Mouse (Mus musculus) liver, adult 2 months (tissue): ENCODE results near the gene Rad51b. TPM values are rescaled to one million over a fixed set of nuclear protein-coding genes. Genes with fewer than 3 reads are reported as not detected.

Experiments used
- DNase-seq: peaks from one replicate; pipeline ENCODE4 v3.0.0-alpha.2; 2011; ENCODE audit warnings: low read depth, low spot score; ENCODE audit errors: extremely low read depth
- H3K27ac ChIP-seq: fragments of 200-500 bp; replicated peaks from 2 replicates; pipeline ENCODE4 v1.5.1; 2012; ENCODE audit warnings: low read depth, mild to moderate bottlenecking, control low read depth, inconsistent platforms, low read length; ENCODE audit not compliant: insufficient read depth
- H3K27me3 ChIP-seq: fragments of 200-500 bp; 2 replicates; pipeline ENCODE4 v1.6.1; 2012; ENCODE audit warnings: mild to moderate bottlenecking, moderate library complexity, low read length, inconsistent platforms; ENCODE audit not compliant: control insufficient read depth, insufficient read depth
- H3K36me3 ChIP-seq: fragments of 200-500 bp; 2 replicates; pipeline ENCODE4 v1.6.1; 2012; ENCODE audit warnings: low read length, inconsistent platforms; ENCODE audit not compliant: control insufficient read depth, insufficient read depth
- H3K4me1 ChIP-seq: fragments of 200-500 bp; 2 replicates; pipeline ENCODE4 v1.6.1; 2011; ENCODE audit warnings: low read length; ENCODE audit not compliant: control insufficient read depth, insufficient read depth
- H3K4me3 ChIP-seq: fragments of 200-500 bp; 2 replicates; pipeline ENCODE4 v1.5.1; 2011; ENCODE audit warnings: low read depth, mild to moderate bottlenecking, control low read depth, low read length, moderate library complexity; ENCODE audit not compliant: insufficient read depth
- H3K79me2 ChIP-seq: fragments of 200-500 bp; 2 replicates; pipeline ENCODE4 v1.6.1; 2012; ENCODE audit warnings: inconsistent platforms, mild to moderate bottlenecking, low read length, moderate library complexity; ENCODE audit not compliant: control insufficient read depth, insufficient read depth
- H3K9ac ChIP-seq: fragments of 200-500 bp; 2 replicates; pipeline ENCODE4 v1.6.1; 2012; ENCODE audit warnings: low read depth, mild to moderate bottlenecking, control low read depth, inconsistent platforms, low read length
- CTCF ChIP-seq: fragments of 200-500 bp; IDR thresholded peaks from 2 replicates; pipeline ENCODE4 v1.5.1; 2011; ENCODE audit warnings: low read depth, low read length, control low read depth
- POLR2A ChIP-seq: fragments of 200-500 bp; IDR thresholded peaks from 2 replicates; pipeline ENCODE4 v1.6.1; 2011; ENCODE audit warnings: low read length, control low read depth; ENCODE audit not compliant: insufficient read depth; ENCODE audit errors: extremely low read depth
- WGBS: fragments of 180-500 bp; shearing (Covaris S2); methylation state at CpG from one replicate; pipeline ENCODE4 v1.1.7; 2018; 5-methylcytosine and 5-hydroxymethylcytosine counted together
- polyA plus RNA-seq: library from polyadenylated mRNA; depleted of rRNA; stranded (reverse); fragments of >200 nt; gene quantifications from 2 replicates; pipeline ENCODE4 v1.2.3, GENCODE M21; 2012
- total RNA-seq: library from RNA; depleted of rRNA; stranded (reverse); fragments of >200 nt; gene quantifications from 2 replicates; pipeline ENCODE4 v1.2.3, GENCODE M21; 2014

Rad51b gene
- total and polyA plus RNA-seq, 2 experiments: 0.55 to 1.7 TPM

DNA sequence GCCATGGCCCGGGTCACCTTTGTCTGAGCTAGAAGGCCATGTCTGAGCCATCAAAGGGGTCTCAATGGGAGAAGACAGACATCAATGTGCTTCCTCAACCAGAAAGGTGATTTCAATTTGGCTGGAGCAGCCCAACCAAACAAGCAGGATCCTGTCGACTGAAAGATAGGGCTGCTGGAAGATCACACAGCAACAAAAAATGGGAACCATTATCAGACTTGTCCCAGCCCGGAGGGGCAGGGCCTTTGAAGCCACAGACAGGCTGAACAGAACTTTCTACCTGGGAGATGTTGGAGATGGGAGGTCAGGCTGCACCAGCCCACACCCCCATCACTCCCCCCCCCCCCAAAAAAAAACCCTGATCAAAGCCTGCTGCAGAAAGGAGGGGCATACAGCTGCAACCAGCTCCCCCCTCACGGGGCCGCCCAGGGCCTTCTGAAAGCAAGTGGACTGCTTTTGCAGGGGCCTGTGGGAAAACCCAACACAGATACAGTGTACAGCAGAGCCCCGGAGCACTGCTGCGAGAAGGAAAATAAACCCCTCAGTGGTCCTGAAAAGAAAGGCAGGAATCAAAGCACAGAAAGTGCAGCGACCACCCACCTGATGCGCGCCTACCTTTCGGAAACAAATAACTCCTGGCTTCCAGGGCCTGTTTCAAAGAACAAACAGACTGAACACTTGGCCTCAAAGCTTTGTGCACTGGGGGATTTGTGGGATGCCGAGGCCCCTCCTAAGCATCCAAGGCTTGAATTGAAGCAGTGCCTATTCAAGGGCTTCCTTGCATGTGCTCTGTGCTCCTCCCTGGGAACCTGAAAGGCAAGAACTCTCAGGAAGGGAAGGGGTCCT is 542.2 kb downstream of the Rad51b start:
- no peak for TF ChIP-seq CTCF
- no peak for TF ChIP-seq POLR2A
- WGBS: 90% methylated on average over 12 of the region's 12 CpGs

DNA sequence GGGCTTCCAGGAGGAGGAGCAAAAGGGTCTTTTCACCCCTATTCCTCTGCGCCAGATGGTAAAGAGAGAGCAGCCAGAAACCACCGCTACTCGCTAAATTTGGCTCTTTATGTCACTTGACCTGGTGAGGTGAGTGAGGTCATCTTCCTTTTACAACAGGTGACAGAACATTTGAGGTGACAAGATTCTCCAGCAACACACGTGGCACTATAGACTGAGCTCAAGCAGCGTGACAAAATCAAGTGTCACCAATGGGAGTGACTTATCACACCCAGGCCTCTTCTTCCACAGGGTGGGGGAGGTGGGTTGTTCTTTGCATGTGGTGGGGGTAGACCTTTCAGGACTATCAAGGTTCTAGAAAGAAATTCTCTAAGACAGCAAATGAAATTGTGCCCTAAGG is 543.4 kb downstream of the Rad51b start:
- no peak overlapping the region for H3K9ac ChIP-seq
- H3K4me3 ChIP-seq: no peak overlapping the region
- peaks cover 2% of the 10 kb centered on the region; the same call in 1 of the 2 replicates for H3K4me1 ChIP-seq
- no peak for DNase-seq
- no peak overlapping the region for H3K27ac ChIP-seq
- TF ChIP-seq CTCF (no peak), POLR2A (no peak)
- no peaks in the 10 kb centered on the region for H3K36me3 ChIP-seq
- WGBS: 97% methylated on average over 5 of the region's 5 CpGs
- no peaks in the 10 kb centered on the region for H3K79me2 ChIP-seq
- H3K27me3 ChIP-seq: no peaks in the 10 kb centered on the region

More for the DNA sequence above, 542.2 kb downstream of the Rad51b start:
- DNase-seq: no peak
- Histone ChIP-seq H3K9ac (no peak overlapping the region), H3K27me3 (no peaks in the 10 kb centered on the region), H3K79me2 (no peaks in the 10 kb centered on the region), H3K27ac (peak overlapping the region; percentile 52), H3K4me3 (no peak overlapping the region), H3K4me1 (peaks cover 2% of the 10 kb centered on the region; the same call in 1 of the 2 replicates), H3K36me3 (no peaks in the 10 kb centered on the region)

DNA sequence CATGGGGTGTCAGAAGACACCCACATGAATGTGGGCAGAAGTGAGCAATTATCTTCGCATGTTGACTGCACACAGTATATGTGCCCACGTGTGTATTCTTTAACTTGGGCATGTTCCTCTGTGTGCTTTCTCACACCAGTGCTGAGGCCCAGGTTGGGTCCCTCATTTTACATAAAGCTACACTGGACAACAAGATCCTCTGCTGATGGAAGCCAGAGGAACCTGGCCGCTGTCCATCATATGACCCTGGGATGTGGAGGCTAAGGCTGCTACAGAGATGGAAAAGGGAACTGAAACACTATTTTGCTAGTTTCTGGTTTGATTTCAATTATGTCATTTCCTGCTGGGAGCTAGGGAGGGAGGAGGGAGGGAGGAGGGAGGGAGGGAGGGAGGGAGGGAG is 544.2 kb downstream of the Rad51b start:
- Histone ChIP-seq H3K27ac (no peak overlapping the region), H3K27me3 (no peaks in the 10 kb centered on the region), H3K36me3 (no peaks in the 10 kb centered on the region), H3K9ac (no peak overlapping the region), H3K4me3 (no peak overlapping the region), H3K4me1 (peaks cover 2% of the 10 kb centered on the region; the same call in 1 of the 2 replicates), H3K79me2 (no peaks in the 10 kb centered on the region)
- no peak for TF ChIP-seq POLR2A
- no peak for TF ChIP-seq CTCF
- DNase-seq: peak; percentile 33
- 93% methylated on average over 3 of the region's 3 CpGs for WGBS

DNA sequence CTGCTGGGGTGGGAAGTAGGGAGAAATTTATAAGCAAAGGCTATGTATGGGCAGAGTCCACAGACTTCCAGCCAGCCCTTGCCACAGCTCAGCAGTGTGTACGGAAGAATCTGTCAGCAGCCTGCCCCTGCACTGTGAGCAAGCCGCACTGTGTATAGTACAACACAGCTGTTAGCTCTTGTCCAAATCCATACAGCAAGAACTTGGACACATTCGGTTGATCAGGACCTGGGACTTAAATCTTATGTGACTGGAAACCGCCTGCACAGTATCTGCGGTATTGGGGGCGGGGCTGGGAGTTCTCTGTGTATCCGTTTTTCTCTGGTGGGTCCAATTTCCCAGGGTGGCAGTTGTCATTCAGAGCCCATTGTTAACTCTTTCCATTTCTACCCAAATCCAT is 545.2 kb downstream of the Rad51b start:
- Histone ChIP-seq H3K36me3 (no peaks in the 10 kb centered on the region), H3K27me3 (no peaks in the 10 kb centered on the region), H3K4me3 (no peak overlapping the region), H3K9ac (no peak overlapping the region), H3K27ac (no peak overlapping the region), H3K4me1 (peaks cover 2% of the 10 kb centered on the region; the same call in 1 of the 2 replicates), H3K79me2 (no peaks in the 10 kb centered on the region)
- no peak for DNase-seq
- whole genome bisulfite sequencing: 52% methylated on average over 7 of the region's 7 CpGs
- TF ChIP-seq CTCF (no peak), POLR2A (no peak)

DNA sequence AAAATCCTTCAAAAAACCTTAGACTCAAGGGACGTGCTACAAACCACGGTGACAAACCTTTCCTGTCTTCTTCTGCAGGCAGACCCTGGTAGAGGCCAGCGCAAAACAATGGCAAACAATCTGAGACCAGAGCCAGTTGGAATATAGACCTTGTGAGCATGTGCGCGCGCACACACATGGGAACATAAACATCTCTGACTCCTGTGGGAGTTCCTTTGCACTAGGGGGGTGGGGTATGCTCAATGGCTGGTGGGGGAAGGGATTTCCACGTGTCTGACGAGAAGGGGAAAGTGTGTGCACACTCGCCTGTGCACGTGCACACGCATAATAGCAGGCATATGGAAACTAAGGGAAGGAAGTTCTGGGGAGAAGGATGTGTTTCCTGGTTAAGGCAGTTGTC is 545.9 kb downstream of the Rad51b start:
- H3K79me2 ChIP-seq: no peaks in the 10 kb centered on the region
- H3K27ac ChIP-seq: no peak overlapping the region
- H3K4me1 ChIP-seq: peaks cover 2% of the 10 kb centered on the region; the same call in 1 of the 2 replicates
- no peaks in the 10 kb centered on the region for H3K27me3 ChIP-seq
- DNase-seq: no peak
- no peaks in the 10 kb centered on the region for H3K36me3 ChIP-seq
- 78% methylated on average over 11 of the region's 11 CpGs for WGBS
- no peak for TF ChIP-seq POLR2A
- no peak overlapping the region for H3K4me3 ChIP-seq
- H3K9ac ChIP-seq: no peak overlapping the region

DNA sequence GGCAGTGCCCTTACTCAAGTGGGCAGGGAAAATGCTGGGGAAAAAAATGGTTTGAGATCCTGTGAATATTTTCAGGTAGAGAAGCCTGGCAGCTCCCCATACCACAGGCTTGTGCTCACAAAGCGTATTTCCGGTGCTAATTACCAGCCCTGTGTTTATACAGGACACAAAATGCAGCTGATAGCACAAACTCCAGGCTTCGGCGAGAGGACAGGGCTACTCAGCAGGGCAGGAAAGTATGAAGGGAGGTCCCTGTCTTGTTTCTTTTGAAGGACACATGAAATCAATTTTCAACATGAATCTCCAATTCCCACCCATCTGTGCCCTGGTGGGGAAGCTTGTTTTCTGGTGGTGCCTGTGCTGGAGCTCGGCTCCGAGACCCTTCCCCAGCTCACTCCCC is 546.4 kb downstream of the Rad51b start:
- 74% methylated on average over 6 of the region's 6 CpGs for WGBS
- H3K4me1 ChIP-seq: peaks cover 2% of the 10 kb centered on the region; the same call in 1 of the 2 replicates
- H3K27me3 ChIP-seq: no peaks in the 10 kb centered on the region
- H3K4me3 ChIP-seq: no peak overlapping the region
- H3K36me3 ChIP-seq: no peaks in the 10 kb centered on the region
- no peak overlapping the region for H3K9ac ChIP-seq
- H3K79me2 ChIP-seq: no peaks in the 10 kb centered on the region
- H3K27ac ChIP-seq: no peak overlapping the region
- TF ChIP-seq POLR2A: no peak
- TF ChIP-seq CTCF: no peak
- no peak for DNase-seq
